Mouse (Mus musculus): ENCODE measurements at regions not wholly inside any gene's neighbourhood (a gene's known extent, or its start where the extent isn't known, plus 50 kb on each side); places are given as distances from the start of the nearest gene placed in this dataset.
A peak's percentile ranks its signal among the peaks of the same experiment; 100 is the strongest.

DNA sequence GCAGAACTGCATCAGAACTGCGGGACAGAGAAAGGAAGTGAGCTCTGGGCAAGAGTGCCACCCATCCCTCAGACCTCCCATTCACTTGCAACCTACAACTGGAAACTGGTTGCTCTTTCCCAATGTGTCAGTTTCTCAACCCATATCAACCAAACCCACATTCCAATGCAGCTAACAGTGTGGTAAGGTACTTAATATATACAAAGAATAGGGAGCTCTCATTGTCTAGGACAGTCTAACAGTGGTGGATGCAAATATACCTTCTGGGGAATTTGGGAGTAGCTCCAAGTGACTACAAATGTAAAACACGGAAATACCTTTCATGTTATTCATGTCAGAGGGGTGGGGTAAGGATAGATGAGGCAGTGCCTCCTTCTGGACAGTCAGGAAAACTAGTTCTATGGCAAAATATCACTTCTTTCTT lies 171.0 kb upstream of the Smim15 start:
- Histone ChIP-seq H3K4me1 (ENCODE audit: control insufficient read depth in 1 of 2, insufficient read depth in 2 of 2, low read length in 2 of 2) (no peaks in the 10 kb centered on the region), H3K79me2 (ENCODE audit: control insufficient read depth, insufficient read depth, low read length, poor library complexity) (peaks cover 6% of the 10 kb centered on the region; the same call in 1 of the 2 replicates), H3K9me3 (replicated peaks; ENCODE audit: insufficient read depth, low read length) (no peaks in the 10 kb centered on the region), H3K27ac (ENCODE audit: control insufficient read depth, low read depth, low read length) (no peak overlapping the region), H3K36me3 (ENCODE audit: control insufficient read depth in 1 of 2, insufficient read depth in 2 of 2, low read length in 2 of 2) (no peaks in the 10 kb centered on the region), H3K4me3 (ENCODE audit: control insufficient read depth in 1 of 2, insufficient read depth in 1 of 2, low read depth in 2 of 2, low read length in 2 of 2) (no peak overlapping the region), H3K27me3 (ENCODE audit: control insufficient read depth in 1 of 2, insufficient read depth in 2 of 2, low read length in 2 of 2) (no peaks in the 10 kb centered on the region), H3K9ac (ENCODE audit: control insufficient read depth, low read depth, low read length, poor library complexity, severe bottlenecking) (no peak overlapping the region)
- TF ChIP-seq RAD21 (IDR thresholded peaks at IDR 0.05; ENCODE audit: low read depth, low read length), result peak; percentile 31
- peak in 1 of 3 experiments; percentile 29; a peak in 2 of 6 replicates for TF ChIP-seq CTCF (IDR thresholded peaks at IDR 0.05 in 2 of 3, conservative IDR thresholded peaks at IDR 0.05 in 1 of 3; ENCODE audit: control insufficient read depth in 1 of 3, insufficient read depth in 1 of 3, low read depth in 2 of 3, low read length in 3 of 3, poor library complexity in 1 of 3, severe bottlenecking in 1 of 3)
- TF ChIP-seq MEF2A (IDR thresholded peaks at IDR 0.05; ENCODE audit: extremely low read depth, insufficient replicate concordance, low read depth, low read length, poor library complexity, severe bottlenecking), result no peak
- TF ChIP-seq JUND (IDR thresholded peaks at IDR 0.05; ENCODE audit: low read depth, low read length), result no peak
- peak; percentile 42 for TF ChIP-seq SMC3 (IDR thresholded peaks at IDR 0.05; ENCODE audit: low read depth, low read length)
- no peak for TF ChIP-seq TCF12 (IDR thresholded peaks at IDR 0.05; ENCODE audit: low read depth, low read length)
- no peak for TF ChIP-seq USF2 (IDR thresholded peaks at IDR 0.05; ENCODE audit: borderline replicate concordance in 1 of 2, insufficient read depth in 1 of 2, low read depth in 1 of 2, low read length in 2 of 2)
- no peak for DNase-seq (ENCODE audit: low read depth, low spot score)

- Histone ChIP-seq H3K9me3 (replicated peaks; ENCODE audit: insufficient read depth, low read length) (no peaks in the 10 kb centered on the region), H3K4me3 (ENCODE audit: control insufficient read depth in 1 of 2, insufficient read depth in 1 of 2, low read depth in 2 of 2, low read length in 2 of 2) (no peak overlapping the region), H3K27ac (ENCODE audit: control insufficient read depth, low read depth, low read length) (no peak overlapping the region), H3K9ac (ENCODE audit: control insufficient read depth, low read depth, low read length, poor library complexity, severe bottlenecking) (no peak overlapping the region), H3K79me2 (ENCODE audit: control insufficient read depth, insufficient read depth, low read length, poor library complexity) (peaks cover 6% of the 10 kb centered on the region; the same call in 1 of the 2 replicates), H3K4me1 (ENCODE audit: control insufficient read depth in 1 of 2, insufficient read depth in 2 of 2, low read length in 2 of 2) (no peaks in the 10 kb centered on the region), H3K27me3 (ENCODE audit: control insufficient read depth in 1 of 2, insufficient read depth in 2 of 2, low read length in 2 of 2) (no peaks in the 10 kb centered on the region), H3K36me3 (ENCODE audit: control insufficient read depth in 1 of 2, insufficient read depth in 2 of 2, low read length in 2 of 2) (no peaks in the 10 kb centered on the region)
- TF ChIP-seq MAFK (IDR thresholded peaks at IDR 0.05; ENCODE audit: borderline replicate concordance, low read depth, low read length) (no peak), MAZ (IDR thresholded peaks at IDR 0.05; ENCODE audit: low read depth, low read length) (no peak), ZNF384 (IDR thresholded peaks at IDR 0.05; ENCODE audit: low read depth, low read length) (no peak), CTCF (IDR thresholded peaks at IDR 0.05 in 2 of 3, conservative IDR thresholded peaks at IDR 0.05 in 1 of 3; ENCODE audit: control insufficient read depth in 1 of 3, insufficient read depth in 1 of 3, low read depth in 2 of 3, low read length in 3 of 3, poor library complexity in 1 of 3, severe bottlenecking in 1 of 3) (no peak), ELF1 (IDR thresholded peaks at IDR 0.05; ENCODE audit: low read depth, low read length) (no peak), ETS1 (IDR thresholded peaks at IDR 0.05; ENCODE audit: low read depth, low read length) (no peak), TAL1 (IDR thresholded peaks at IDR 0.05; ENCODE audit: low read length) (no peak), TBP (IDR thresholded peaks at IDR 0.05; ENCODE audit: low read depth, low read length) (no peak), MXI1 (IDR thresholded peaks at IDR 0.05; ENCODE audit: low read depth, low read length) (no peak), CHD1 (IDR thresholded peaks at IDR 0.05; ENCODE audit: low read depth, low read length) (no peak), TCF12 (IDR thresholded peaks at IDR 0.05; ENCODE audit: low read depth, low read length) (no peak)
- no peak for DNase-seq (ENCODE audit: low read depth, low spot score)
Measured at GRCm38 (mm10) chr13:107872574-107872973, 171.7 kb upstream of the Smim15 start.
